ENCODE assay signal across 24 mouse cellular contexts in genomic region chr2:44791840-44792239, GRCm38 (mm10).
A peak's percentile ranks its signal among the peaks of the same experiment; 100 is the strongest.
DNase-seq lines count a peak whose midpoint lies in the region; ATAC-seq lines count a peak whose summit lies in the region.
"Had no signal": no experiment of that assay in that cellular context is flagged by ENCODE, and none has a peak within 500 bp of the region (broad histone marks: within the 10 kb centered on the region; RNA-seq: fewer than 3 reads in every experiment).

No protein-coding gene starts in this region.

- peak; percentile 37 to 47 for DNase-seq in kidney, adult 8-10 months
- DNase-seq in kidney, postnatal 25 days = peak; percentile 6 to 38
- DNase-seq in kidney, postnatal 10 days = no peak
- DNase-seq in kidney, postnatal 36 days = peak; percentile 36 to 49
- DNase-seq in embryo, embryonic 10 days (ENCODE audit: low spot score) = no peak
- DNase-seq: adrenal gland, adult 8-10 months; adrenal gland, postnatal 25 days; cerebellum, adult 11-12 months; cerebellum, adult 8-10 months; cerebellum, postnatal 10 days; cerebellum, postnatal 36 days; gastrocnemius, postnatal 10 days; gastrocnemius, postnatal 36 days; heart, adult 2 months; heart, postnatal 14 days; heart, postnatal 4 days had no signal

- no peaks in the 10 kb centered on the region for H3K36me3 ChIP-seq in kidney, embryonic 16.5 days (ENCODE audit: insufficient read depth, low read length)
- H3K36me3 ChIP-seq in intestine, embryonic 16.5 days (ENCODE audit: control insufficient read depth, insufficient read depth, low read length) = no peaks in the 10 kb centered on the region
- H3K36me3 ChIP-seq: forebrain, embryonic 10.5 days; heart, embryonic 10.5 days; heart, embryonic 13.5 days had no signal

- 88% methylated on average over 4 of the region's 4 CpGs for WGBS in kidney, embryonic 16.5 days
- 84% methylated on average over 4 of the region's 4 CpGs for WGBS in intestine, embryonic 16.5 days

- H3K27ac ChIP-seq in kidney, embryonic 16.5 days (ENCODE audit: low read length) = no peak overlapping the region
- H3K27ac ChIP-seq in intestine, embryonic 16.5 days (ENCODE audit: low read length) = no peak overlapping the region
- H3K27ac ChIP-seq: forebrain, embryonic 10.5 days; forebrain, embryonic 13.5 days; heart, adult 2 months; heart, embryonic 10.5 days; heart, embryonic 13.5 days; hindbrain, embryonic 14.5 days had no signal

- H3K4me3 ChIP-seq in kidney, embryonic 16.5 days (ENCODE audit: low read length) = no peak overlapping the region
- H3K4me3 ChIP-seq in intestine, embryonic 16.5 days (ENCODE audit: low read length) = no peak overlapping the region
- H3K4me3 ChIP-seq: forebrain, embryonic 10.5 days; forebrain, embryonic 13.5 days; heart, adult 2 months; heart, embryonic 10.5 days; heart, embryonic 13.5 days had no signal

- no peak overlapping the region for H3K4me2 ChIP-seq in kidney, embryonic 16.5 days (replicated peaks; ENCODE audit: low read depth, low read length)
- H3K4me2 ChIP-seq in intestine, embryonic 16.5 days (ENCODE audit: low read depth, low read length) = no peak overlapping the region
- H3K4me2 ChIP-seq: forebrain, embryonic 13.5 days; heart, embryonic 13.5 days; hindbrain, embryonic 14.5 days had no signal

- no peak for ATAC-seq in kidney, embryonic 16.5 days (ENCODE audit: low FRiP score, low TSS enrichment)
- ATAC-seq in intestine, embryonic 16.5 days = peak; percentile 85
- ATAC-seq: forebrain, embryonic 13.5 days; forebrain, embryonic 16.5 days had no signal

- H3K4me1 ChIP-seq in kidney, embryonic 16.5 days (ENCODE audit: insufficient read depth, low read length) = no peaks in the 10 kb centered on the region
- no peaks in the 10 kb centered on the region for H3K4me1 ChIP-seq in intestine, embryonic 16.5 days (ENCODE audit: control insufficient read depth, insufficient read depth, low read length)
- H3K4me1 ChIP-seq: forebrain, embryonic 10.5 days; forebrain, embryonic 13.5 days; heart, embryonic 10.5 days; heart, embryonic 13.5 days had no signal

- H3K9ac ChIP-seq in kidney, embryonic 16.5 days (replicated peaks; ENCODE audit: low read length) = no peak overlapping the region
- H3K9ac ChIP-seq in intestine, embryonic 16.5 days (ENCODE audit: low read depth, low read length) = no peak overlapping the region
- H3K9ac ChIP-seq: forebrain, embryonic 13.5 days; heart, embryonic 13.5 days; hindbrain, embryonic 14.5 days had no signal

- H3K9me3 ChIP-seq in kidney, embryonic 16.5 days (ENCODE audit: low read length) = no peaks in the 10 kb centered on the region
- no peaks in the 10 kb centered on the region for H3K9me3 ChIP-seq in intestine, embryonic 16.5 days (ENCODE audit: control insufficient read depth, low read length)
- H3K9me3 ChIP-seq: forebrain, embryonic 10.5 days; forebrain, embryonic 13.5 days; heart, embryonic 10.5 days; heart, embryonic 13.5 days had no signal

- no peaks in the 10 kb centered on the region for H3K27me3 ChIP-seq in kidney, embryonic 16.5 days (ENCODE audit: insufficient read depth, low read length)
- no peaks in the 10 kb centered on the region for H3K27me3 ChIP-seq in intestine, embryonic 16.5 days (replicated peaks; ENCODE audit: control insufficient read depth, insufficient read depth, low read length)
- H3K27me3 ChIP-seq: forebrain, embryonic 13.5 days; heart, embryonic 13.5 days had no signal

Comparison
In these comparisons a context has a peak if more than half of its experiments do, and no peak if none do; other contexts are left out.
1. DNase-seq: peak in kidney, adult 8-10 months (2 of 2), kidney, postnatal 25 days (2 of 2) and kidney, postnatal 36 days (2 of 2); none in kidney, postnatal 10 days (single experiment) and embryo, embryonic 10 days (single experiment).